In the genomic region with DNA sequence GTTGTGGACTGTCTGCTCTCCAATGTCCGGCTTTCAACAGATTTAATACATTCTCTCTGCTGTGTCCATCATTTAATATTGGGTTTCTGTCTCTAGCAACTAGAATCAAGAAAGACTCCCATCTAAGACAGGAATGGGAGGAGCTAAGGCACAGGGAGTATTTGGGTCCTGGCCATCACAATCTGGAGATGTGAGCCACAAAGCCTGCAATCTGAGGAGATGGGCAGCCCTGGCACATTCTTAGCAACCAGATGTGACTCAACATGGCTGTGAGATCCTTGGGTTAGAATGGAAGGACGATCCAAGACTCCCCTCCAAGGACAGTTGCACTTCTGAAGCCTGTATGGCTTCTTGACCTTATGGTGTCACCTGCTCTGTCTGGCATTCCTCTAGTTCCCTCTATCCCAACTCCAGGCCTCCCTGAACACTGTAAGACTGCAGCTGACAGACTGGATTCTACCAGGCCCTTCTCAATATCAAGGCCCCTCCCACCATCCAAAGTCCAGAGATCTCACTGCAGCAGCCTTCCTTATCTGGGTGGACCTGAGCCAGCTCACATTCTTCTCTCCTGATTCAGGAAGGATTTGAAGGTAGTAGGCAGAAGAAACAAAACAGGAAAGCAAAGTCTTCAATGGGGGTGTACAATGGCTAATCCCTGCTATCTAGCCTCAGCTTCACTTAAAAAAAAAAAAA, we compare ENCODE assay signal across 21 mouse cellular contexts. TPM values are rescaled to one million over a fixed set of nuclear protein-coding genes. Genes with fewer than 3 reads are reported as not detected.
DNase-seq lines count a peak whose midpoint lies in the region; ATAC-seq and TF ChIP-seq lines count a peak whose summit lies in the region.
"Had no signal": no experiment of that assay in that cellular context is flagged by ENCODE, and none has a peak within 500 bp of the region (broad histone marks: within the 10 kb centered on the region; RNA-seq: fewer than 3 reads in every experiment).

No protein-coding gene starts in this region.

- H3K27ac ChIP-seq in heart, embryonic 16.5 days (ENCODE audit: low read length), result peak overlapping the region; percentile 47
- H3K27ac ChIP-seq in stomach, postnatal 0 days (replicated peaks), result 0 out of 2 replicates have a peak overlapping the region, but pooled peaks have one; percentile 13
- H3K27ac ChIP-seq: kidney, postnatal 0 days; lung, embryonic 15.5 days; neural tube, embryonic 15.5 days had no signal

- peak; percentile 19; the same call in 1 of the 2 replicates for ATAC-seq in heart, embryonic 16.5 days (replicated peaks; ENCODE audit: extremely low read depth, insufficient read depth, low FRiP score)
- peak; percentile 79 for ATAC-seq in stomach, postnatal 0 days (ENCODE audit: low FRiP score, low TSS enrichment)
- ATAC-seq: forebrain, postnatal 0 days; Patski had no signal

- WGBS in heart, embryonic 16.5 days, result 44% methylated on average over 2 of the region's 2 CpGs
- WGBS in stomach, postnatal 0 days, result 66% methylated on average over 2 of the region's 2 CpGs

- no peak for TF ChIP-seq EP300 in stomach, postnatal 0 days (optimal IDR thresholded peaks at IDR 0.05)

- no peak for TF ChIP-seq CTCF in stomach, postnatal 0 days (IDR thresholded peaks at IDR 0.05; ENCODE audit: low read depth)

- H3K36me3 ChIP-seq in heart, embryonic 16.5 days (ENCODE audit: control insufficient read depth, insufficient read depth), result no peaks in the 10 kb centered on the region
- no peaks in the 10 kb centered on the region for H3K36me3 ChIP-seq in stomach, postnatal 0 days (ENCODE audit: control insufficient read depth, insufficient read depth, low read length)
- H3K36me3 ChIP-seq: hindbrain, embryonic 10.5 days; lung, embryonic 15.5 days; midbrain, embryonic 10.5 days; neural tube, embryonic 15.5 days had no signal

- H3K4me1 ChIP-seq in heart, embryonic 16.5 days (ENCODE audit: control insufficient read depth, insufficient read depth, low read length), result peaks cover 24% of the 10 kb centered on the region
- no peaks in the 10 kb centered on the region; the same call in 1 of the 2 replicates for H3K4me1 ChIP-seq in stomach, postnatal 0 days (replicated peaks; ENCODE audit: control insufficient read depth, insufficient read depth)

- intact Hi-C loops in heart, postnatal 36 days (cut with DNase I), result loop anchor here (5.0 kb wide), 1 partner anchor 155 kb away; no protein-coding TSS in a partner anchor

- H3K9me3 ChIP-seq in heart, embryonic 16.5 days (replicated peaks; ENCODE audit: control insufficient read depth, low read length), result no peaks in the 10 kb centered on the region
- H3K9me3 ChIP-seq in stomach, postnatal 0 days (ENCODE audit: control insufficient read depth, low read length), result no peaks in the 10 kb centered on the region
- H3K9me3 ChIP-seq: hindbrain, embryonic 10.5 days; lung, embryonic 15.5 days; midbrain, embryonic 10.5 days; neural tube, embryonic 15.5 days had no signal

- H3K27me3 ChIP-seq in heart, embryonic 16.5 days (ENCODE audit: control insufficient read depth, insufficient read depth, low read length), result no peaks in the 10 kb centered on the region
- H3K27me3 ChIP-seq in stomach, postnatal 0 days (ENCODE audit: control insufficient read depth, insufficient read depth, low read length), result no peaks in the 10 kb centered on the region
- H3K27me3 ChIP-seq: lung, embryonic 15.5 days; neural tube, embryonic 15.5 days; Patski had no signal

- no peak overlapping the region for H3K9ac ChIP-seq in heart, embryonic 16.5 days (ENCODE audit: low read length)
- no peak overlapping the region for H3K9ac ChIP-seq in stomach, postnatal 0 days (ENCODE audit: low read length)
- H3K9ac ChIP-seq: forebrain, postnatal 0 days; lung, embryonic 15.5 days; neural tube, embryonic 15.5 days had no signal

- no peak overlapping the region for H3K4me2 ChIP-seq in heart, embryonic 16.5 days (ENCODE audit: low read depth, low read length)
- H3K4me2 ChIP-seq in stomach, postnatal 0 days (replicated peaks; ENCODE audit: low read depth), result no peak overlapping the region
- H3K4me2 ChIP-seq: lung, embryonic 15.5 days; neural tube, embryonic 15.5 days had no signal

- no peak overlapping the region for H3K4me3 ChIP-seq in heart, embryonic 16.5 days (ENCODE audit: low read length)
- H3K4me3 ChIP-seq in stomach, postnatal 0 days (ENCODE audit: low read depth, low read length), result no peak overlapping the region
- H3K4me3 ChIP-seq: erythroblast, embryonic 14.5 days; hindbrain, embryonic 10.5 days; lung, embryonic 15.5 days; midbrain, embryonic 10.5 days; neural tube, embryonic 15.5 days had no signal

- DNase-seq in heart, postnatal 36 days, result no peak
- DNase-seq in ovary, adult 18-20 months (ENCODE audit: low spot score), result peak; percentile 50
- no peak for DNase-seq in ovary, postnatal 10 days (ENCODE audit: low spot score)
- DNase-seq in kidney, adult 9 months, result peak; percentile 46
- DNase-seq in stomach, postnatal 0 days (ENCODE audit: low spot score), result peak; percentile 83
- DNase-seq in layer of hippocampus, adult 9-11 months, result no peak
- DNase-seq in cerebellum, adult 11-12 months, result no peak
- DNase-seq: cerebellum, postnatal 14 days; forebrain, postnatal 0 days; thymus, postnatal 25 days had no signal

RNA-seq across cellular contexts. Expression of a gene that starts 4.3 kb away (rescaled TPM):
- 76.1 and 86.1 TPM in 2 replicates for polyA plus RNA-seq in heart, embryonic 16.5 days (2015; fragmentation: Nextera tagmentation; extraction: Ambion mirVana)
- total RNA-seq in heart, postnatal 36 days (2021), result 10 to 100 TPM; 31.2 to 37.0 TPM
- polyA plus RNA-seq in stomach, postnatal 0 days (2015; fragmentation: Nextera tagmentation; extraction: Ambion mirVana), result 45.1 and 45.2 TPM in 2 replicates

RNA-seq across cellular contexts. Expression of a gene that starts 8.3 kb away (rescaled TPM):
- 41.0 TPM in 2 replicates for polyA plus RNA-seq in heart, embryonic 16.5 days (2015; fragmentation: Nextera tagmentation; extraction: Ambion mirVana)
- total RNA-seq in heart, postnatal 36 days (2021), result 10 to 100 TPM in 1 of 2 experiments, 1 to 10 TPM in 1; 7.7 to 11.6 TPM
- 42.7 and 44.0 TPM in 2 replicates for polyA plus RNA-seq in stomach, postnatal 0 days (2015; fragmentation: Nextera tagmentation; extraction: Ambion mirVana)
- total RNA-seq: CH12.LX had no signal
- polyA plus RNA-seq: erythroblast, embryonic 14.5 days had no signal

RNA-seq across cellular contexts. Expression of a gene that starts 23.6 kb away (rescaled TPM):
- polyA plus RNA-seq in heart, embryonic 16.5 days (2015; fragmentation: Nextera tagmentation; extraction: Ambion mirVana), result 0.07 and 0.30 TPM in 2 replicates
- total RNA-seq in heart, postnatal 36 days (2021), result under 1 TPM; 0.51 to 0.58 TPM
- 0.98 and 1.3 TPM in 2 replicates for polyA plus RNA-seq in stomach, postnatal 0 days (2015; fragmentation: Nextera tagmentation; extraction: Ambion mirVana)

RNA-seq across cellular contexts. Expression of a gene that starts 33.9 kb away (rescaled TPM):
- polyA plus RNA-seq in heart, embryonic 16.5 days (2015; fragmentation: Nextera tagmentation; extraction: Ambion mirVana), result 0.09 and 0.27 TPM in 2 replicates
- not detected for total RNA-seq in heart, postnatal 36 days (2021)
- 0.06 and 0.11 TPM in 2 replicates for polyA plus RNA-seq in stomach, postnatal 0 days (2015; fragmentation: Nextera tagmentation; extraction: Ambion mirVana)
- total RNA-seq: CH12.LX; forebrain, postnatal 0 days; gastrocnemius, postnatal 4 days had no signal
- polyA plus RNA-seq: erythroblast, embryonic 14.5 days; kidney, postnatal 0 days; limb, embryonic 11.5 days; neural tube, embryonic 15.5 days; Patski had no signal

RNA-seq across cellular contexts. Expression of a gene that starts 42.0 kb away (rescaled TPM):
- polyA plus RNA-seq in heart, embryonic 16.5 days (2015; fragmentation: Nextera tagmentation; extraction: Ambion mirVana), result 17.5 and 33.9 TPM in 2 replicates
- total RNA-seq in heart, postnatal 36 days (2021), result 10 to 100 TPM; 36.8 to 37.6 TPM
- polyA plus RNA-seq in stomach, postnatal 0 days (2015; fragmentation: Nextera tagmentation; extraction: Ambion mirVana), result 26.2 and 27.6 TPM in 2 replicates

Comparison
In these comparisons a context has a peak if more than half of its experiments do, and no peak if none do; other contexts are left out.
1. DNase-seq: peak in ovary, adult 18-20 months (single experiment), kidney, adult 9 months (single experiment) and stomach, postnatal 0 days (single experiment); none in heart, postnatal 36 days (0 of 2), ovary, postnatal 10 days (single experiment), layer of hippocampus, adult 9-11 months (single experiment) and cerebellum, adult 11-12 months (single experiment).